Mouse (Mus musculus): ENCODE measurements at regions not wholly inside any gene's neighbourhood (a gene's known extent, or its start where the extent isn't known, plus 50 kb on each side); places are given as distances from the start of the nearest gene placed in this dataset.

DNA sequence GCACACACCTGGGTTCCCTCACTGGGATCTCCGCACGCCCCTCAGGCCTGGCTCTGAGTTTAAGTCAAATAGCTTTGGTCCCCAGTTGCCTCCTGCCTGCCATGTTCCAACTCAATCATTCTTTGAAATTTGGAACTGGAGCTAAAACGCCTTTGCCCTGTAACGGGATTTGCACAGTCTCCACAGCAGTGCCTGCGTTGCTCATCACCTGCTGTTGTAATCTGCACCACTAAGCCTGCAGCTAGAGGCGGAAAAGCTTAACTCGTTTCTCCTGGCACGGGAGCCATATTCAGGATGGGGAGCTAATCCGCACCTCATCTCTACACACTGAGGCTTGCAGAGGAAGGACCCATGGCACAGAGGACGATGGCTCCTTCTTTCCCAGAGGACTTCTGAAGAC lies 147.2 kb upstream of the Gm4791 start:
- no peak for TF ChIP-seq CTCF (IDR thresholded peaks at IDR 0.05; ENCODE audit: extremely low read depth, insufficient read length, insufficient replicate concordance, low read depth, low read length)
- TF ChIP-seq POLR2A (IDR thresholded peaks at IDR 0.05; ENCODE audit: low read depth, low read length) = no peak

Measured in small intestine, adult 2 months (tissue).